Mouse (Mus musculus) thymus, adult 2 months (tissue): ENCODE data around the gene Usp39. TPM values are rescaled to one million over a fixed set of nuclear protein-coding genes. Genes with fewer than 3 reads are reported as not detected.

ENCODE experiments used
- DNase-seq: peaks from one replicate; pipeline ENCODE4 v3.0.0; 2021
- H3K27ac ChIP-seq: fragments of 200-500 bp; 2 replicates; pipeline ENCODE4 v1.5.1; 2012; ENCODE audit warnings: low read length, control low read depth; ENCODE audit not compliant: control insufficient read depth, insufficient read depth
- H3K27me3 ChIP-seq: fragments of 200-500 bp; 2 replicates; pipeline ENCODE4 v1.6.1; 2012; ENCODE audit warnings: mild to moderate bottlenecking, low read length, moderate library complexity, mixed read lengths; ENCODE audit not compliant: control insufficient read depth, insufficient read depth
- H3K36me3 ChIP-seq: fragments of 200-500 bp; 2 replicates; pipeline ENCODE4 v1.6.1; 2012; ENCODE audit warnings: mild to moderate bottlenecking, low read length, moderate library complexity; ENCODE audit not compliant: control insufficient read depth, insufficient read depth
- H3K4me1 ChIP-seq: fragments of 200-500 bp; replicated peaks from 2 replicates; pipeline ENCODE4 v1.6.1; 2012; ENCODE audit warnings: low read length; ENCODE audit not compliant: control insufficient read depth, insufficient read depth
- H3K4me3 ChIP-seq: fragments of 200-500 bp; 2 replicates; pipeline ENCODE4 v1.5.1; 2012; ENCODE audit warnings: mild to moderate bottlenecking, low read length, control low read depth, moderate library complexity; ENCODE audit not compliant: control insufficient read depth, insufficient read depth
- CTCF ChIP-seq: fragments of 200-500 bp; IDR thresholded peaks from 2 replicates; pipeline ENCODE4 v1.5.1; 2012; ENCODE audit warnings: mild to moderate bottlenecking, control low read depth, low read length, moderate library complexity, borderline replicate concordance; ENCODE audit not compliant: control insufficient read depth, poor library complexity, insufficient read depth; ENCODE audit errors: extremely low read depth
- POLR2A ChIP-seq: fragments of 200-500 bp; IDR thresholded peaks from 2 replicates; pipeline ENCODE4 v1.6.1; 2012; ENCODE audit warnings: mild to moderate bottlenecking, low read length, control low read depth, moderate library complexity; ENCODE audit not compliant: control insufficient read depth, poor library complexity, insufficient read depth; ENCODE audit errors: extremely low read depth
- WGBS: fragments of 180-500 bp; shearing (Covaris S2); methylation state at CpG from one replicate; pipeline ENCODE4 v1.1.7; 2018; 5-methylcytosine and 5-hydroxymethylcytosine counted together
- polyA plus RNA-seq: library from polyadenylated mRNA; depleted of rRNA; stranded (reverse); fragments of >200 nt; gene quantifications from 2 replicates; pipeline ENCODE4 v1.2.3, GENCODE M21; 2012

Usp39 gene
- polyA plus RNA-seq, 1 experiment = 35.6 TPM

DNA sequence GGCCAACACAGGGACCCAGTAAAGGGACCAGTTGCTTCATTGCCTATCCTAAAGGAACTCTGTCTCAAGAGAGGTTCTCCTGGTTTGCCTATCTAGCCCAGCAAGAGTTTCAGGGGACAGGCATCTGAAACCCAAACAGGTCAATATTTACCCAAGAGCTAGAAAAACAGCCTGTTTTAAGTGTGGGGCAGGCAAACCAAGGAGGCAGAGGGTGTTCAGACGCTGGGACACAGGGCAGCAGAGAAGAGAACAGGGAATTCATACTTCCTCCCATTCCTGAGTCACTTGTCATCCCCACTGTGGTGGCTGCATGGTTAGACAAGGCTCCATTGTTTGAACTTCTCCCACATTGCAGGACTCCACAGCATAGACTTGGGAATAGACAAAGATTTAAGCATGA lies 26.6 kb upstream of the Usp39 start:
- no peak overlapping the region for H3K27ac ChIP-seq
- no peak for DNase-seq
- no peak overlapping the region for H3K4me3 ChIP-seq
- H3K27me3 ChIP-seq = no peaks in the 10 kb centered on the region
- H3K4me1 ChIP-seq = peaks cover 13% of the 10 kb centered on the region
- no peak for TF ChIP-seq CTCF
- no peak for TF ChIP-seq POLR2A
- no peaks in the 10 kb centered on the region for H3K36me3 ChIP-seq
- WGBS = 88% methylated on average over 1 of the region's 1 CpGs

GRCm38 (mm10) chr6:72371147-72371546 lies 26.2 kb upstream of the Usp39 start:
- 93% methylated on average over 5 of the region's 5 CpGs for WGBS
- TF ChIP-seq CTCF (no peak), POLR2A (no peak)
- Histone ChIP-seq H3K4me3 (no peak overlapping the region), H3K4me1 (peaks cover 15% of the 10 kb centered on the region), H3K36me3 (no peaks in the 10 kb centered on the region), H3K27ac (no peak overlapping the region), H3K27me3 (no peaks in the 10 kb centered on the region)
- DNase-seq = no peak

DNA sequence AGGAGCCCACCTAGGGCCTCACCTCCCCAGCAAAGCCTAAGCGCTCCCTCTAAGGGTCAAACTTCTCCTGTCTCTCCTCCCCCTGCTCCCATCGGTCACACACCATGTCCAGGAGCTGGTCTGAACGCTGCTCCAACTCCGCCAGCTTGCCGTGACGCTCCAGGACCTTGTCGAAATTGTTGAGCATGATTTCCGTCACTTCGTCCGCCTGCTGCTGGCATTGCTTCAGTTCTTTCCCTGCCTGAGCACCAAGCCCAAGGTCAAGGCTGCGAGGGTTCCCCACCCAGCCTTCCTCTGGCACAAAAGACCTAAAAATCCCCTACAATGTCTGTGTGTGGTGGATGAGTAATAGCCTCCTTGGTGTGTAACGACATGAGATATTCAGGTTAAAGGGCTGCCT lies 25.1 kb upstream of the Usp39 start:
- TF ChIP-seq CTCF (no peak), POLR2A (no peak)
- H3K4me3 ChIP-seq = no peak overlapping the region
- no peak for DNase-seq
- WGBS = 90% methylated on average over 12 of the region's 12 CpGs
- H3K27ac ChIP-seq = no peak overlapping the region
- H3K4me1 ChIP-seq = peaks cover 11% of the 10 kb centered on the region
- H3K27me3 ChIP-seq = no peaks in the 10 kb centered on the region
- no peaks in the 10 kb centered on the region for H3K36me3 ChIP-seq

GRCm38 (mm10) chr6:72369557-72369956 lies 24.6 kb upstream of the Usp39 start:
- no peaks in the 10 kb centered on the region for H3K27me3 ChIP-seq
- TF ChIP-seq POLR2A (no peak), CTCF (no peak)
- H3K4me3 ChIP-seq = no peak overlapping the region
- H3K36me3 ChIP-seq = no peaks in the 10 kb centered on the region
- no peak for DNase-seq
- WGBS = 94% methylated on average over 4 of the region's 4 CpGs
- H3K27ac ChIP-seq = no peak overlapping the region
- H3K4me1 ChIP-seq = peaks cover 7% of the 10 kb centered on the region

DNA sequence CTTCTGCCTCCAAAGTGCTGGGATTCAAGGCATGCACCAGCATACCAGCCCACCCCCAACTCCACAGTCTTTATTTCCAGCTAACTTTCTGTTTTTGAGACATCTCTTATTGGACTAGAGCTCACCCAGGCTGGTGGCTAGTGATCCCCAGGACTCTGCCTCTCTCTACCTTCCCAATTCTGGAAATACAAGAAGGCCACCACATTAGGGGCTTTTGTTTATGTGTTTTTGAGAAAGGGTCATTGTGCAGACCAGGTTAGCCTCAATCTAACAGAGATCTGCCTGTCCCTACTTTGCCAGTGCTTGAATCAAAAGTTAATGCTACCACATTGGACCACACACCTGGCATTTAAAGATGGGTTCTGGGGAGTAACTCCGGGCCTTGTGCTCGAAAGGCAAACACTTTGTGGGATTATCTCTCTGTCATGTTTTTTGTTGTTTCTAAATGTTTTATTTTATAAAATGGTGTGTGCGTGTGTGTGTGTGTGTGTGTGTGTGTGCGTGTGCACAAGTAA lies 22.5 kb upstream of the Usp39 start:
- DNase-seq = no peak
- H3K27ac ChIP-seq = no peak overlapping the region
- 0 out of 2 replicates have a peak, but pooled peaks cover 2% of the 10 kb centered on the region for H3K4me1 ChIP-seq
- H3K27me3 ChIP-seq = no peaks in the 10 kb centered on the region
- TF ChIP-seq POLR2A (no peak), CTCF (no peak)
- H3K36me3 ChIP-seq = no peaks in the 10 kb centered on the region
- no peak overlapping the region for H3K4me3 ChIP-seq
- 81% methylated on average over 4 of the region's 4 CpGs for WGBS

DNA sequence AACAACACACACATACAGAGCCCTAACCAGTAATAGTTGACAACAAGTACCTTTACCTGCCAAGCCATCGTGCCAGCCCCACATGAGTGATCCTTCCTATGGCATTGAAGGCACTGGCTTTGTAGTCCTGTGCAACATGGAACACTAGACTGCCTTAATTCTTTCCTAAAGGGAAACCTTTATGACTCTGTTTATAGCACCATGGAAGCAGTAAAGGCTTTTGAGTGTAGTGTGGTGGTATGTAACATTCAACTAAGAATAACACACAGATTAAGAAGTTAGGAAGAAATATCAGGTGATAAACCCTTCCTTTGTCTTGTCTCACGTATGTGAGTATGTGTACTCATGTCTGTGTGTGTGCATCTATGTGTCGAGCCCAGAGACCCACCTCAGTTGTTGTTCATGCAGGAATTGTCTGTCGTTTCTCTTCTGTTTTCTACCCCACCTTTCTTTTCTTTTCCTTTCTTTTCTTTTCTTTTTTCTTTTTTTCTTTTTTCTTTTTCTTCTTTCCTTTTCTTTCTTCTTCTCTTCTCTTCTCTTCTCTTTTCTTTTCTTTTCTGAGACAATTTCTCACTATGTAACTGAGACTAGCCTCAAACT lies 22.0 kb upstream of the Usp39 start, which contains the start of gene Rnf181:
Rnf181 (minus strand) TSS at position 113 of the 600 bp plus-strand sequence.
- Histone ChIP-seq H3K27me3 (no peaks in the 10 kb centered on the region), H3K4me3 (no peak within 1 kb of the TSS), H3K36me3 (no peaks in the 10 kb centered on the region), H3K27ac (no peak within 1 kb of the TSS), H3K4me1 (0 out of 2 replicates have a peak, but pooled peaks cover 2% of the 10 kb centered on the region)
- WGBS = 88% methylated on average over 4 of the region's 4 CpGs
- no peak for DNase-seq
- TF ChIP-seq POLR2A (no peak), CTCF (no peak)
